Mouse (Mus musculus) frontal cortex, postnatal 14 days (tissue): ENCODE results near the gene Celf6.
A peak's percentile ranks its signal among the peaks of the same experiment; 100 is the strongest.

Source experiments
- DNase-seq, 2 experiments: peaks; one replicate each; pipeline ENCODE4 v3.0.0; 2022; ENCODE audit warnings: low spot score in 2 of 2

Celf6 gene

GRCm38 (mm10) chr9:59577844-59578504 is at the start of gene Celf6:
TSS of gene Celf6 (plus strand) at chr9:59577917.
- peak; percentile 89 to 90 for DNase-seq

GRCm38 (mm10) chr9:59528274-59528673 is 49.4 kb upstream of the Celf6 start:
- no peak for DNase-seq

- no peak for DNase-seq
These were observed 46.1 kb upstream of the Celf6 start for GRCm38 (mm10) chr9:59531645-59532044.

GRCm38 (mm10) chr9:59533422-59533821 is 44.3 kb upstream of the Celf6 start:
- DNase-seq: no peak

GRCm38 (mm10) chr9:59533889-59534288 is 43.8 kb upstream of the Celf6 start:
- no peak for DNase-seq

- no peak for DNase-seq
These were observed 40.1 kb upstream of the Celf6 start for GRCm38 (mm10) chr9:59537651-59538050.

- DNase-seq: peak; percentile 61 to 71
These were observed 38.1 kb upstream of the Celf6 start, which contains the start of the genes Hexa and Tmem202 for GRCm38 (mm10) chr9:59539441-59540137. TSS of gene Hexa (plus strand) at chr9:59539540. TSS of gene Tmem202 (minus strand) at chr9:59539847.

- DNase-seq: no peak
These were observed 36.1 kb upstream of the Celf6 start for GRCm38 (mm10) chr9:59541617-59542016.

- no peak for DNase-seq
These were observed 34.9 kb upstream of the Celf6 start for GRCm38 (mm10) chr9:59542766-59543324.

- no peak for DNase-seq
These were observed 33.0 kb upstream of the Celf6 start for GRCm38 (mm10) chr9:59544739-59545138.

GRCm38 (mm10) chr9:59547869-59548268 is 29.8 kb upstream of the Celf6 start:
- DNase-seq: no peak

GRCm38 (mm10) chr9:59548961-59549487 is 28.7 kb upstream of the Celf6 start:
- no peak for DNase-seq

GRCm38 (mm10) chr9:59550077-59550476 is 27.6 kb upstream of the Celf6 start:
- DNase-seq: no peak

GRCm38 (mm10) chr9:59551017-59551416 is 26.7 kb upstream of the Celf6 start:
- no peak for DNase-seq

- no peak for DNase-seq
These were observed 26.1 kb upstream of the Celf6 start for GRCm38 (mm10) chr9:59551620-59552031.

- no peak for DNase-seq
These were observed 25.1 kb upstream of the Celf6 start for GRCm38 (mm10) chr9:59552610-59553009.

- no peak for DNase-seq
These were observed 24.0 kb upstream of the Celf6 start for GRCm38 (mm10) chr9:59553719-59554118.

- peak; percentile 41 to 65 for DNase-seq
These were observed 12.1 kb upstream of the Celf6 start for GRCm38 (mm10) chr9:59565600-59565999.

- no peak for DNase-seq
These were observed 10.6 kb upstream of the Celf6 start for GRCm38 (mm10) chr9:59567111-59567510.

GRCm38 (mm10) chr9:59571852-59572251 is 5.9 kb upstream of the Celf6 start:
- no peak for DNase-seq

- no peak for DNase-seq
These were observed 316 bp upstream of the Celf6 start for GRCm38 (mm10) chr9:59577401-59577800.

GRCm38 (mm10) chr9:59578505-59578867 is 769 bp downstream of the Celf6 start:
- DNase-seq: no peak

- peak; percentile 70 to 76 for DNase-seq
These were observed 7.2 kb downstream of the Celf6 start for GRCm38 (mm10) chr9:59584871-59585308.
